Mouse (Mus musculus): ENCODE data around the gene Nr4a1. TPM values are rescaled to one million over a fixed set of nuclear protein-coding genes. Genes with fewer than 3 reads are reported as not detected.
A peak's percentile ranks its signal among the peaks of the same experiment; 100 is the strongest.

Nr4a1 gene
- 10 to 100 TPM; 50.3 to 89.6 (median 71.5) TPM for total RNA-seq (2022)

GRCm38 (mm10) chr15:101253886-101254795 is at the start of gene Nr4a1:
Gene Nr4a1, plus strand, starts transcription at chr15:101254269.
- DNase-seq (ENCODE audit: low spot score in 2 of 2), result peak in 1 of 2 experiments; percentile 69

DNA sequence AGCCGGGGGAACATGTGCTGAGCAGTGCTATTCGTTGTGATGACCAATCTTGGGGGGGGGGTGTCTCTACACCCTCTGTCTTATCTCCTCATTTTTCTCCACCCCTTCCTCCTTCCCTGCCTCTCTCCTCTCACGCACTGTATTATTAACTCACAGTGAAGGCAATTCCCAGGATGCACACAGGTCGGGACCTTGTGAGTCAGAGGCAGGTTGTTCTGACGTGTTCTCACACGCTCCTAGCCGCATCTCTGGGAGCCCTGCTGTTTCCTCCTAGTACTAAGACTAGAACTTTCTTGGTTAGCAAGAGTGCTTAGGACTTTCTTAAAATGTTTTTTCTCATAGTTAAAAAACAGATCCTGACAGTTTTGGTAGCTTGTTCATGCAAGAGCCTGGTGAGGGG is 49.3 kb upstream of the Nr4a1 start:
- no peak for DNase-seq (ENCODE audit: low spot score in 2 of 2)

GRCm38 (mm10) chr15:101210228-101210627 is 43.8 kb upstream of the Nr4a1 start:
- DNase-seq (ENCODE audit: low spot score in 2 of 2), result no peak

DNA sequence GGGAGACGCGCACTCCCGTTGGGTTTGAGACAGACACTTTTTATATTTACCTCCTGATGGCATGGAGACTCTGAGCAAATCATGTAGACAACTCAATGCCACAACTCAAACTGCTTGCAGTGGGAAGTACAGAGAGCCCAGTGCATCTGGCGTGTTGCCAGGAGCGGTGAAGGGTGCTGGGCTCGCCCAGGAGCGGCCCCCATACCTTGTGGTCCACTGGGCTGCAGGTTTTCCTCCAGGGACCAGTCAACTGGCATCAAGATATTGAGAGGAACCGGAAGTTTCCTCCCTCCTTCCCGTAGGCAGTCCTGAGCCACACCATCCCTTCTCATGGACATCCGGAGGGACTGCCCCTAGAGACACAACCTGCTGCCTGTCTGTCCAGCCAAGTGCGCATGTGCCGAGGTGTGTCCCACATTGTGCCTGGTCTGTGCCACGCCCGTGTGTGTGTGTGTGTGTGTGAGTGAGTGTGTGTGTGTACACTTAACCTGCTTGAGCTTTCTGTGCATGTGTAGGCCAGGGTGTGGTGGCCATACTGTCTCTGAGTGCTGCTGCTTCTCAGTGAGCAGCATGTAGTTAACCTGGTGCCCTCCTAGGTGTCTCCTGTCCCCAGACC is 43.0 kb upstream of the Nr4a1 start:
- no peak for DNase-seq (ENCODE audit: low spot score in 2 of 2)

- no peak for DNase-seq (ENCODE audit: low spot score in 2 of 2)
Observed at GRCm38 (mm10) chr15:101212435-101212834, 41.6 kb upstream of the Nr4a1 start.

- DNase-seq (ENCODE audit: low spot score in 2 of 2), result no peak
Observed at GRCm38 (mm10) chr15:101215136-101215535, 38.9 kb upstream of the Nr4a1 start.

- no peak for DNase-seq (ENCODE audit: low spot score in 2 of 2)
Observed at GRCm38 (mm10) chr15:101216036-101216435, 38.0 kb upstream of the Nr4a1 start.

- DNase-seq (ENCODE audit: low spot score in 2 of 2), result no peak
Observed at GRCm38 (mm10) chr15:101220905-101221297, 33.2 kb upstream of the Nr4a1 start.

DNA sequence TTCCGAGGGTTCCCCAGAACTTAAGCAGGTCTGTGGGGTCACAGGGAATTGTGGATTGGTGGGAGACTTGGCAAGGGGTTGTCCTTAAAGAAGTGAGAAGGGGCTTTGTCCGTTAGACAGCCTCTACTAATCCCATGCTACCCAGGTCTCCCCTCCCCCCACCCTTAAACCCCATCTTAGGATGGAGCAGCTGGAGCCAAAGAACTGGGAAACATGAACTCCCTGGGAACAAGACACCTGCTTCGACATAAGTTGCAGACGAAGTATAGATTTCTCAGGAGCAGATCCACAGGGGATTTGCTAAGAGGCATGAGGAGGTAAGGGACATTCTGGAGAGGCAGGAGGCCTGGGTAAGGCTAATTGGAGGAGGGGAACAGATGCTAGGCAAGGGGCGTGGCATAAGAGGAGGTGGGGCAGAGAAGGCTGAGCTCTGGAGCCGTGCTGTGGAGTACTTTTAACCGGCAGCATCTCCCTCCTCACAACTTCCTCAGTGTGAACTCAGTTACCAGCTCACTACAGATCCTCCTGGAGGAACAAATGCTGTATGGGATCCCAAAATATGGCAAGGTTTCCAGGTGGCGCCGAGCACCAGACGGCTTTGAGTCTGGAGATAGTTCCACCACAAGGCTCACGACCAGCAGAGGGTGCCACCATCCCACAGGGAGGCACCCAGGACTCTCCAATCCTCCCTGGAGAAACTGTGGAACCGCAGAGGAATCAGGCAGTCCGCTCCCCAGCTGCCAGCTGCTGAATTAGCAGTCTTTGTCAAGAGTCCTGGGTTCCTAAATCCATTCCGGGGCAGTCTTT is 32.6 kb upstream of the Nr4a1 start:
- DNase-seq (ENCODE audit: low spot score in 2 of 2), result peak; percentile 85 to 92

DNA sequence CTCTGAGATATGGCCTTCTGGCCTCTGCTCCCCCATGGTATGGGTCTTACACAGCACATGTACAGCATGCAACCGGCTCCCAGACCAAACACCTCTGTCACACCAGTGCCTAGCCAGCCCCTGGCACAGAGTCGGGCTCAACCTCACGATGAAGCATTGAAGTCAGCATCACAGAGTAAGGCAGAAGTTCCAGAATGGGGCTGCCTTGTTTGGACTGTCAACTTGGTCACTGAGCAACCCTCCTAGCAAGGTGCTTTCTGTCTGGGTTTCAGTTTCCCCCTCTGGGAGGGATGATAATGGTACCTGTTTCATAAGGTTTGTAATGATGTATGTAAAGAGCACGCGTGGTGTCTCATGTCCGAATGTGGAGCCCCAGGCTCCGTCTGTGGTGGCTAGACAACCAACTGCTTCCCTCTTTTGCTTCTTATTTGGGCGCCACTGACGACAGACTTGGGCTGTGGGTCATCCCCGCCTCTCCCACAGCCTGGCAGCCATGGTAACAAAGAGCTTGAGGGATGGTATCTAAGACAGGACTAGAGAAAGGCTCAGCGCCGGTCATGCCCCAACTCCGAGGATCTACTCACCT is 31.1 kb upstream of the Nr4a1 start:
- no peak for DNase-seq (ENCODE audit: low spot score in 2 of 2)

- no peak for DNase-seq (ENCODE audit: low spot score in 2 of 2)
Observed at GRCm38 (mm10) chr15:101223596-101223995, 30.5 kb upstream of the Nr4a1 start.

- DNase-seq (ENCODE audit: low spot score in 2 of 2), result peak; percentile 84 to 88
Observed at GRCm38 (mm10) chr15:101224006-101224906, 29.8 kb upstream of the Nr4a1 start, which contains the start of gene Grasp. Gene Grasp, plus strand, starts transcription at chr15:101224188.

DNA sequence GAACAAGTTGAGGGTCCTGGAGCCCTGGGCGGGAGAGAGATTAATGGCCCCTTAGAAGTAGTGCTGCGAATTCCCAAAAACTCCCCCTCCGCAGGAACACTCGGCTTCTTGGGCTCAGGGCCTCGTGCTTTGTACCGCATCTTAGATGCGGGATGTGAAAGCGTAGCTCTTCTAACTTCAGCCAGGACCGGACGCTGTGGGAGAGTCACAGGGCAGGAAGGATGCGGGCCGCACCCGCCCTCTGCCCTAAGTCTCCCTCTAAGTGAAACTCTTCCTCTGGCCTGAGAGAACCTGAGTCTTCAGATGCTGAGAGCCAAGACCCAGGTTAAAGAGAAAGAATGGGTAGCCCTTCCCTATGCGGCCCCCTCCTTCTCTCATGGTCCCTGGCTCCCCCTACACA is 29.1 kb upstream of the Nr4a1 start:
- no peak for DNase-seq (ENCODE audit: low spot score in 2 of 2)

DNA sequence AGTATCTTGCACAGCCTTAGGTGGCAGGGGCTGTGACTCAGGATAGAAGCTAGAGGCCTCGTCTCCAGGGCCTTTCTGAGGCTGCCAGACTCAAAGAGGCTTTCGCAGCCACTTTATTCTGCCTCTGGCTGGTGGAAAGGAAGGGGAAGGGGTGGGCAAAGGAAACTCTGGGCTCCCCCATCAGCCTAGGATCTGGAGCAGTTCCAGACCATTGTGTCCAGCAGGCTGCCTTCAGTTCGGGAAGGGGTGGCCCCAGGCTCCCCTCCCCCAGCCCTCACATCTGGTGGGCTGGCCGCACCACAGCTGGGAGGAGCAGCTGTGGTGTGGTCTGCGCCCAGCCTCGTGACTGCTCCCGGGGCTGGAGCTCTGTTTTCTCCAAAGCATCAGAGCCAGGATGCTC is 26.1 kb upstream of the Nr4a1 start:
- no peak for DNase-seq (ENCODE audit: low spot score in 2 of 2)

DNA sequence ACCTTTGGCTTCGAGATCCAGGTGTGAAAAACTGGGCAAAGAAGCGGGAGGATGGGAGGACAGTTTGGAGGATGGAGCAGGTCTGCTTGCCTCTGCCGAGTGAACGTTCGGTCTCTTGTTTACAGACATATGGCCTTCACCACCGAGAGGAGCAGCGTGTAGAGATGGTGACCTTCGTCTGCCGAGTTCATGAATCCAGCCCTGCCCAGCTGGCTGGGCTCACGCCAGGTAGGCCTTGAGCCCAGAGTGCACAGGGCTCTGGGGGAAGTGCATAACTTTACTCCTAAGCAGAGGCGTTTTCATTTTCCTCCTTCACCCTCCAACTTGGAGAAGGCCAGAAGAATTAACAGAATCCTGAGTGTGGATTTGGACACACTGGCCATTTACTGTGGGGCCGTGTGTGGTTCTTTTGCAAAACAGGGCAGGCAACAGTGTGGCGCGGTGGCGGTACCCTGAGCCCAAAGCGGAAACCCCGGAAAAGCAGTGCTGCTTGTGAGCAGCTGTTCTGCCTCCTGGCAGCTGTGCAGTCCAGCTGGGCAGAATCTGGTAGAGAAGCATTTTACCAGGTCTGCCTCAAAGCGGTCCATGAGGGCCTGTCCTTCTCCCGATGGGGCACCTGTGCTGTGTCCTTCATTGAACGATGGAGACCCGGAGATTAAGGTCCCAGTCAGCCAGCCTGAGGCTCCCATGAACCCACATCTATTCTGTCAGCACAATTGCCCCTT is 25.0 kb upstream of the Nr4a1 start:
- no peak for DNase-seq (ENCODE audit: low spot score in 2 of 2)

DNA sequence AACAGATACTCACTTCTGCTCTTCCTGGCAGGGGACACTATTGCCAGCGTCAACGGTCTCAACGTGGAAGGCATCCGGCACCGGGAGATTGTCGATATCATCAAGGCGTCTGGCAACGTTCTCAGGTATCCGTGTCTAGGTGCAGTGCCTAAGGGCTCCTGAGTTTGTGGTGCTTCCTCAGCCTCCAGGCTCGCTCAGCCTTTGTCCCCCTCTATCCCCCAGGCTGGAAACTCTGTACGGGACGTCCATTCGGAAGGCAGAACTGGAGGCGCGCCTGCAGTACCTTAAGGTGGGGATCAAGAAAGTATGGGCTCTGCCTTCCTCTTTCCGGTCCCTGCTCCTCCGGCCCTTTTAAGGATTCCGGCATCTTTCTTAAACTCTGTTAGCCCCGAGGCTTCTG is 23.6 kb upstream of the Nr4a1 start:
- no peak for DNase-seq (ENCODE audit: low spot score in 2 of 2)

GRCm38 (mm10) chr15:101230995-101231647 is 22.9 kb upstream of the Nr4a1 start:
- no peak for DNase-seq (ENCODE audit: low spot score in 2 of 2)

DNA sequence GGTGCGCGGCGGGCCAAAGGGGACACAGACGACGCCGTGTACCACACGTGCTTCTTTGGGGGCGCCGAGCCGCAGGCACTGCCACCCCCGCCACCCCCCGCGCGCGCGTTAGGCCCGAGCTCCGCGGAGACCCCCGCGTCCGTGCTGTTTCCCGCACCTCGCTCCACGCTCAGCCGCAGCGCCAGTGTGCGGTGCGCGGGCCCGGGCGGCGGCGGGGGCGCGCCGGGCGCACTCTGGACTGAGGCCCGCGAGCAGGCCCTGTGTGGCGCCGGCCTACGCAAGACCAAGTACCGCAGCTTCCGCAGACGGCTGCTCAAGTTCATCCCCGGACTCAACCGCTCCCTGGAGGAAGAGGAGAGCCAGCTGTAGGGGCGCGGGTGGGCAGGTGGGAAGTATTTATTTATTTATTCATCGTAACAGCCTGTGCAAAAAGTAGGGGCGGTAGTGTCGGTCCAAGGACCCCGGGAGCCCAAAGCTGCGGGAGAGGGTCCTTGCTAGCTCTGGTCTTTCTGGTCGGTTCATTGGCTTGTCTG is 22.4 kb upstream of the Nr4a1 start:
- no peak for DNase-seq (ENCODE audit: low spot score in 2 of 2)

DNA sequence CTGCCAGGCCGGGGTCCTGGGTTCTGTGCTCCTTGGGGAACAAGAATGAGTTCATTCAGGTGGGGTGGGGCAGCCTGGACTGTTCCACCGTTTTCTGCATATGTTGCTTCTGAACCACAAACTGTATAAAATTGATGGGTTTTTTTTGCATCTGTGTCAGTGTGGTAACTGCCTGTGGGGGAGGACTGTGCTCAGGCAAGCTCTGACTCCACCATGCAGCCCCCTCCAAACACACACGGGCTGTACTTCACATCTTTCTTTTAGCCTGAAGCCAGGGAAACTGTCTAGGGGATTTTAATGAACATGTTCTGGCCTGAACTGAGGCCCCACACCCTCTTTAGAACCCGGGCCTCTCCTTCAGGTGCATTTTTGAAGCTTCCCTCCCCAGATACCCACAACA is 21.5 kb upstream of the Nr4a1 start:
- no peak for DNase-seq (ENCODE audit: low spot score in 2 of 2)
